Mouse (Mus musculus): ENCODE results near the gene Apobec3. TPM values are rescaled to one million over a fixed set of nuclear protein-coding genes. Genes with fewer than 3 reads are reported as not detected.
"Not testable (repeated sequence)": the region's sequence is repeated elsewhere in the genome, so short reads cannot be mapped to it uniquely, and the experiment has no call there.

Gene Apobec3
- polyA plus RNA-seq, 1 experiment, result 10.8 TPM

DNA sequence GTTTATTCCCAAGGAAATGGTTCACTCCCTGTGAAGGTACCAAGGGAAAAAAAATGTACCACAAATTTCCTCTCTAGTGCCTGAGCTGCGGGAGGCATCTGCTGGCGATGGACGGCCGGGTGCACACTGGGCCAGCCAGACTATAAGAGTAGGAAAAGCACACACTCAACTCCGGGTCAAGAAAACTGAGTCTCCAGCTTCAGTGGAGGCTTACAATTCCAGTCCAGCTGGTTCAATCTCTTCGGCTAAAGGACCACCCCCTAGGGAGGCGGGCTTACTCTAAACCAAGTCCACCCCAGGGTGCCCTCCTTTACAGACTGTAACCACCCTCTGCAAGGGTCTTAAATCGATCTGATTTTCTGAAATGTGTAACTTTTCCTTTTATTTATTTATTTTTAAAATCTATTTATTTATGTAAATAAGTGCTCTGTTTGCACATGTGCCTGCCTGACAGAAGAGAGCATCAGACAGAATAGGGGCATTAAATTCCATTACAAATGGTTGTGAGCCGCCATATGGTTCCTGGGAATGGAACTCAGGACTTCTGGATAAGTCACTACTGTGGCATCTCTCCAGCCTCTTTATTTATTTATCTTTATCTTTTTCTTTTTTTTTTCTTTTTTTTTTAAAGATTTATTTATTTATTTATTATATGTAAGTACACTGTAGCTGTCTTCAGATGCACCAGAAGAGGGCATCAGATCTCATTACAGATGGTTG lies 44.4 kb downstream of the Apobec3 start:
- Histone ChIP-seq H3K4me3 (ENCODE audit: control insufficient read depth, low read depth, low read length) (no peak overlapping the region), H3K27me3 (ENCODE audit: control insufficient read depth, insufficient read depth, low read length) (no peaks in the 10 kb centered on the region), H3K36me3 (ENCODE audit: control insufficient read depth, insufficient read depth, low read length) (no peaks in the 10 kb centered on the region), H3K4me1 (ENCODE audit: control insufficient read depth, insufficient read depth, low read length) (peaks cover 30% of the 10 kb centered on the region), H3K27ac (ENCODE audit: control insufficient read depth, insufficient read depth, low read depth, low read length) (no peak overlapping the region)
- no peak for TF ChIP-seq POLR2A (IDR thresholded peaks at IDR 0.05; ENCODE audit: control insufficient read depth, low read depth, low read length)
- TF ChIP-seq CTCF (IDR thresholded peaks at IDR 0.05; ENCODE audit: control insufficient read depth, insufficient read depth, insufficient replicate concordance, low read depth, low read length), result no peak

DNA sequence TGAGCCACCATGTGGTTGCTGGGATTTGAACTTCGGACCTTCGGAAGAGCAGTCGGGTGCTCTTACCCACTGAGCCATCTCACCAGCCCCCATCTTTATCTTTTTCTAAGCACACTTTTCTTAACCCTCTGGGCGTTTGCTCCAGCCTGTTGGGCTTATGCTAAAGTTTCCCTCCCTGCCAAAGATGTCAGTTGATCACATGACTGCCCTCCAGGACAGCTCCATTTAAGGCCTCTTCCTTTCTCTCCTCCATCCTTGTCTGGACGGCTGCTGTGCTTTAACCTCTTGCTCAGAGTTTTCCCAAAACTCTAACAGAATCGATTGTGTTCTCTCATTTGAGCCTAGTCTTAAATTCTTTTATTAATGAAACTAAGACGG lies 44.9 kb downstream of the Apobec3 start:
- Histone ChIP-seq H3K27ac (ENCODE audit: control insufficient read depth, insufficient read depth, low read depth, low read length) (no peak overlapping the region), H3K27me3 (ENCODE audit: control insufficient read depth, insufficient read depth, low read length) (no peaks in the 10 kb centered on the region), H3K36me3 (ENCODE audit: control insufficient read depth, insufficient read depth, low read length) (no peaks in the 10 kb centered on the region), H3K4me3 (ENCODE audit: control insufficient read depth, low read depth, low read length) (no peak overlapping the region), H3K4me1 (ENCODE audit: control insufficient read depth, insufficient read depth, low read length) (peaks cover 25% of the 10 kb centered on the region)
- TF ChIP-seq POLR2A (IDR thresholded peaks at IDR 0.05; ENCODE audit: control insufficient read depth, low read depth, low read length), result no peak

DNA sequence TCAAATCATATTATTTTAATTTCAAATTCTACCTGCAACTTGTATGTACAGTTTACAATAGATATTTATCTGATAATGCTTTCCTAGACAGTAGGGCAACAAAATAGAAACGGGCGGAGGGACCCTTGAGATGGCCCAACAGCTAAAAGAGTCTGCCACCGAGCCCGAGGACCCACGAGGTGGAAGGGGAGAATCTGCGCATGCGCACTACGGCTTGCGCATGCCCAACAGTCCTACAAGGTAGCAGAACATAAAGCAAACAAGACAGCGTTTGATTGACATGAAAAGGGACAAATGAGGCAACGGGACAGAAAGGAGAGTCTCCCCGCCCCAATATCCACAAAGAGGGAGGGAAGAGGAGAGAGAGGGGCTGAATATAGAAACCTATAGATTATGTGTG lies 47.6 kb downstream of the Apobec3 start:
- Histone ChIP-seq H3K4me1 (ENCODE audit: control insufficient read depth, insufficient read depth, low read length) (peaks cover 6% of the 10 kb centered on the region), H3K36me3 (ENCODE audit: control insufficient read depth, insufficient read depth, low read length) (no peaks in the 10 kb centered on the region), H3K27ac (ENCODE audit: control insufficient read depth, insufficient read depth, low read depth, low read length) (peak overlapping the region; percentile 67), H3K4me3 (ENCODE audit: control insufficient read depth, low read depth, low read length) (peak overlapping the region; percentile 78), H3K27me3 (ENCODE audit: control insufficient read depth, insufficient read depth, low read length) (no peaks in the 10 kb centered on the region)
- TF ChIP-seq CTCF (IDR thresholded peaks at IDR 0.05; ENCODE audit: control insufficient read depth, insufficient read depth, insufficient replicate concordance, low read depth, low read length) (no peak), POLR2A (IDR thresholded peaks at IDR 0.05; ENCODE audit: control insufficient read depth, low read depth, low read length) (peak; percentile 85; the same call in 1 of the 2 replicates)

- H3K27me3 ChIP-seq (ENCODE audit: control insufficient read depth, insufficient read depth, low read length); H3K4me1 ChIP-seq (ENCODE audit: control insufficient read depth, insufficient read depth, low read length); H3K36me3 ChIP-seq (ENCODE audit: control insufficient read depth, insufficient read depth, low read length): not testable (repeated sequence)
- H3K4me3 ChIP-seq (ENCODE audit: control insufficient read depth, low read depth, low read length), result peak overlapping the region; percentile 78
- peak overlapping the region; percentile 67 for H3K27ac ChIP-seq (ENCODE audit: control insufficient read depth, insufficient read depth, low read depth, low read length)
Observed at GRCm38 (mm10) chr15:79939501-79939900, 48.0 kb downstream of the Apobec3 start.

DNA sequence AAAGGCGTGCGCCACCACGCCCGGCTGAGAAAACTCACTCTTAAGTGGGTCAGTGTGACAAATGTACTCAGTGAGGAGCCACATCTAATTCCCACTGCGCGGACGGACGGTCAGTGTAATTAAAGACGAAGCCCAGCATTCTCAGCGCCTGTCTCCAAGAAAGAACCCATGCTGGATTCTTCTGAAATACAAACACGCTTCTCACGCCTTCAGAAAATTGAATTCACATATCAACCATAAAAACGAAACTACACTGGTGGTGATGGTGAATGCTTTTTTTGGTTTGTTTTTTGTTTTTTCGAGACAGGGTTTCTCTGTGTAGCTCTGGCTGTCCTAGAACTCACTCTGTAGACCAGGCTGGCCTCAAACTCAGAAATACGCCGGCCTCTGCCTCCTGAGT lies 48.5 kb downstream of the Apobec3 start:
- H3K4me3 ChIP-seq (ENCODE audit: control insufficient read depth, low read depth, low read length), result peak overlapping the region; percentile 39
- H3K27ac ChIP-seq (ENCODE audit: control insufficient read depth, insufficient read depth, low read depth, low read length), result no peak overlapping the region
- H3K27me3 ChIP-seq (ENCODE audit: control insufficient read depth, insufficient read depth, low read length), result no peaks in the 10 kb centered on the region
- H3K4me1 ChIP-seq (ENCODE audit: control insufficient read depth, insufficient read depth, low read length), result peaks cover 6% of the 10 kb centered on the region
- no peaks in the 10 kb centered on the region for H3K36me3 ChIP-seq (ENCODE audit: control insufficient read depth, insufficient read depth, low read length)
- TF ChIP-seq POLR2A (IDR thresholded peaks at IDR 0.05; ENCODE audit: control insufficient read depth, low read depth, low read length), result no peak
- no peak for TF ChIP-seq CTCF (IDR thresholded peaks at IDR 0.05; ENCODE audit: control insufficient read depth, insufficient read depth, insufficient replicate concordance, low read depth, low read length)

DNA sequence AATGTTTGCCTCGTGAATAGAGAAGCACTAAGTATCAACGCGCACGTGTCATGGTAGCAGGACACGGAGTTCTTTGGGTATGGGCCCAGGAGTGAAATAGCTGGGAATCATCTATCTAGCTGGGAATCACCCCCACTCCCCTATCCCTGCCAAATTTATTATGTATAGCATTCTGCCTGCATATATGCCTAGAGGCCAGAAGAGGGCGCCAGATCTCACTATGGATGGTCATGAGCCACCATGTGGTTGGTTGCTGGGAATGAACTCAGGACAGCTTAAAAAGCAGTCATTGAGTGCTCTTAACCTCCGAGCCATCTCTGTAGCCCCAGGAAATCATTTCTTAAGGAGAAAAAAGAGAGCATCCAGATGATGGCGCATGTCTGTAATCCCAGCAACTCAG lies 49.5 kb downstream of the Apobec3 start:
- Histone ChIP-seq H3K27ac (ENCODE audit: control insufficient read depth, insufficient read depth, low read depth, low read length) (no peak overlapping the region), H3K27me3 (ENCODE audit: control insufficient read depth, insufficient read depth, low read length) (no peaks in the 10 kb centered on the region), H3K4me1 (ENCODE audit: control insufficient read depth, insufficient read depth, low read length) (peaks cover 6% of the 10 kb centered on the region), H3K4me3 (ENCODE audit: control insufficient read depth, low read depth, low read length) (no peak overlapping the region), H3K36me3 (ENCODE audit: control insufficient read depth, insufficient read depth, low read length) (no peaks in the 10 kb centered on the region)
- TF ChIP-seq POLR2A (IDR thresholded peaks at IDR 0.05; ENCODE audit: control insufficient read depth, low read depth, low read length) (no peak), CTCF (IDR thresholded peaks at IDR 0.05; ENCODE audit: control insufficient read depth, insufficient read depth, insufficient replicate concordance, low read depth, low read length) (peak; percentile 52; the same call in 1 of the 2 replicates)

DNA sequence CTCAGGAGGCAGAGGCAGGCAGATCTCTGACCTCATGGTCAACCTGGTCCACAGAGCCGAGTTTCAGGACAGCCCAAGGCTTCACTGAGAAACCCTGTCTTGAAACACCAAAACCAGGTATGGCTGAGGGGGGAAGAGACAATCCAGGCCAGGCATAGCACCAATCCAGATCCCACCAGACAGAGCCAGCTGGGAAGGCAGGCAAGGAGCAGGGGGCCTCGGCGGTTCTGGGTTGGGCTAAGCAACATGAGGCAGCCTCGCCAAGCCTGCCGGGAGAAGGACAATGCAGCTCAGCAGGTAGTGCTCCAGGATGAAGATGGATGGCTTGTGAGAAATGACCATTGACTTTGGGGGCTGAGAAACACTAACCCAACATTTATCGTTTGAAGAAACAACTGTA lies 51.1 kb downstream of the Apobec3 start:
- no peak overlapping the region for H3K27ac ChIP-seq (ENCODE audit: control insufficient read depth, insufficient read depth, low read depth, low read length)
- peaks cover 6% of the 10 kb centered on the region for H3K4me1 ChIP-seq (ENCODE audit: control insufficient read depth, insufficient read depth, low read length)
- TF ChIP-seq POLR2A (IDR thresholded peaks at IDR 0.05; ENCODE audit: control insufficient read depth, low read depth, low read length), result no peak
- TF ChIP-seq CTCF (IDR thresholded peaks at IDR 0.05; ENCODE audit: control insufficient read depth, insufficient read depth, insufficient replicate concordance, low read depth, low read length), result no peak
- no peak overlapping the region for H3K4me3 ChIP-seq (ENCODE audit: control insufficient read depth, low read depth, low read length)
- H3K27me3 ChIP-seq (ENCODE audit: control insufficient read depth, insufficient read depth, low read length), result no peaks in the 10 kb centered on the region
- no peaks in the 10 kb centered on the region for H3K36me3 ChIP-seq (ENCODE audit: control insufficient read depth, insufficient read depth, low read length)

- Histone ChIP-seq H3K27ac (ENCODE audit: control insufficient read depth, insufficient read depth, low read depth, low read length) (no peak overlapping the region), H3K27me3 (ENCODE audit: control insufficient read depth, insufficient read depth, low read length) (no peaks in the 10 kb centered on the region), H3K4me1 (ENCODE audit: control insufficient read depth, insufficient read depth, low read length) (peaks cover 10% of the 10 kb centered on the region), H3K36me3 (ENCODE audit: control insufficient read depth, insufficient read depth, low read length) (no peaks in the 10 kb centered on the region), H3K4me3 (ENCODE audit: control insufficient read depth, low read depth, low read length) (no peak overlapping the region)
- TF ChIP-seq CTCF (IDR thresholded peaks at IDR 0.05; ENCODE audit: control insufficient read depth, insufficient read depth, insufficient replicate concordance, low read depth, low read length) (no peak), POLR2A (IDR thresholded peaks at IDR 0.05; ENCODE audit: control insufficient read depth, low read depth, low read length) (no peak)
Observed at GRCm38 (mm10) chr15:79943584-79943983, 52.1 kb downstream of the Apobec3 start.
